ENCODE assay signal across 9 mouse cellular contexts in the genomic region with DNA sequence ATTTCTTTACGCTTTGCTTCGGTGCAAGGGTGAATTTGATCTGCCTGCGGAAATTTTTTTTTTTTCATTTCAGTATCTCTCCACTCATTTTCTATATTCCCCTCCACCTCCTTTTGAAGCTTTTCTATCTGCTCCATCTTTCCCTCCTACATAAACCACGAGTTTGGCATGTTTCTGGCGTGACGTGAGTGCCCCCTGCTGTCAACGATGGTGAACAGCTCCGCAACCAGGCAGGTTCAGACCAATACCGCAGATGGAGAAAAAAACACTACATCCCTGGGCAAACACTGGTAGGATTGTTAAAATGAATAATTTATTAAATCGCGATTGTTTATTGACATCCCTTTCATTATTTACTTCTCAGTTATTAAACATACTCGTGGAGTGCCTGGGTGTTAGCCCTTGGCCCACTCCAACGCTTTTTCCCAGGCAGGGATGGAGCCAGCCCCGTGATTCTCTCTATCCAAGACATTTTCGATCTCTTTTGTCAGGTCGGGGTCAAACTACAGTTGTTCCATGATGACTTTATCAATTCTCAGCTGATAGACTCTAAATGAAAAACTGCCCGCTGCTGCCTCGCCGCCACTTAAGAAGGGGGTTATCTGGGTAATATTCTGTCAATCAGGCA. TPM values are rescaled to one million over a fixed set of nuclear protein-coding genes. Genes with fewer than 3 reads are reported as not detected.
DNase-seq lines count a peak whose midpoint lies in the region; ATAC-seq lines count a peak whose summit lies in the region.
"Had no signal": no experiment of that assay in that cellular context is flagged by ENCODE, and none has a peak within 500 bp of the region (broad histone marks: within the 10 kb centered on the region; RNA-seq: fewer than 3 reads in every experiment).

No protein-coding gene starts in this region.

- no peaks in the 10 kb centered on the region for H3K9me3 ChIP-seq in kidney, embryonic 16.5 days (ENCODE audit: low read length)
- no peaks in the 10 kb centered on the region for H3K9me3 ChIP-seq in liver, embryonic 11.5 days (ENCODE audit: control insufficient read depth, low read length)
- no peaks in the 10 kb centered on the region for H3K9me3 ChIP-seq in neural tube, embryonic 12.5 days
- no peaks in the 10 kb centered on the region for H3K9me3 ChIP-seq in stomach, embryonic 16.5 days (replicated peaks; ENCODE audit: control insufficient read depth, low read length)
- H3K9me3 ChIP-seq: embryonic facial prominence, embryonic 12.5 days had no signal

- H3K27ac ChIP-seq in kidney, embryonic 16.5 days (ENCODE audit: low read length), result no peak overlapping the region
- H3K27ac ChIP-seq in liver, embryonic 11.5 days (ENCODE audit: low read depth, low read length), result no peak overlapping the region
- H3K27ac ChIP-seq in neural tube, embryonic 12.5 days, result no peak overlapping the region
- no peak overlapping the region for H3K27ac ChIP-seq in stomach, embryonic 16.5 days (ENCODE audit: low read length)

- peak; percentile 96 for ATAC-seq in granulocyte monocyte progenitor cell, adult 5-6 weeks (replicated peaks; ENCODE audit: poor library complexity, severe bottlenecking)
- ATAC-seq in kidney, embryonic 16.5 days (ENCODE audit: low FRiP score, low TSS enrichment), result peak; percentile 65; the same call in 1 of the 2 replicates
- ATAC-seq in liver, embryonic 11.5 days (replicated peaks; ENCODE audit: low FRiP score), result peak; percentile 63; the same call in 1 of the 2 replicates
- ATAC-seq in neural tube, embryonic 12.5 days (ENCODE audit: low FRiP score, low read depth), result peak; percentile 77
- ATAC-seq in stomach, embryonic 16.5 days (ENCODE audit: insufficient read depth, low FRiP score), result peak; percentile 58; the same call in 1 of the 2 replicates

- H3K27me3 ChIP-seq in kidney, embryonic 16.5 days (ENCODE audit: insufficient read depth, low read length), result no peaks in the 10 kb centered on the region
- no peaks in the 10 kb centered on the region for H3K27me3 ChIP-seq in liver, embryonic 11.5 days (replicated peaks; ENCODE audit: control insufficient read depth, insufficient read depth, low read length)
- no peaks in the 10 kb centered on the region for H3K27me3 ChIP-seq in neural tube, embryonic 12.5 days (replicated peaks)
- H3K27me3 ChIP-seq in stomach, embryonic 16.5 days (ENCODE audit: control insufficient read depth, insufficient read depth, low read length), result no peaks in the 10 kb centered on the region
- H3K27me3 ChIP-seq: embryonic facial prominence, embryonic 12.5 days had no signal

- no peak overlapping the region for H3K4me2 ChIP-seq in kidney, embryonic 16.5 days (replicated peaks; ENCODE audit: low read depth, low read length)
- no peak overlapping the region for H3K4me2 ChIP-seq in liver, embryonic 11.5 days
- no peak overlapping the region for H3K4me2 ChIP-seq in neural tube, embryonic 12.5 days (replicated peaks)
- H3K4me2 ChIP-seq in stomach, embryonic 16.5 days (ENCODE audit: low read depth, low read length), result no peak overlapping the region
- H3K4me2 ChIP-seq: embryonic facial prominence, embryonic 12.5 days had no signal

- no peak overlapping the region for H3K9ac ChIP-seq in kidney, embryonic 16.5 days (replicated peaks; ENCODE audit: low read length)
- no peak overlapping the region for H3K9ac ChIP-seq in liver, embryonic 11.5 days (ENCODE audit: low read depth, low read length)
- no peak overlapping the region for H3K9ac ChIP-seq in neural tube, embryonic 12.5 days
- no peak overlapping the region for H3K9ac ChIP-seq in stomach, embryonic 16.5 days (ENCODE audit: low read length)
- H3K9ac ChIP-seq: embryonic facial prominence, embryonic 12.5 days had no signal

- no peaks in the 10 kb centered on the region for H3K36me3 ChIP-seq in kidney, embryonic 16.5 days (ENCODE audit: insufficient read depth, low read length)
- no peaks in the 10 kb centered on the region for H3K36me3 ChIP-seq in liver, embryonic 11.5 days (ENCODE audit: control insufficient read depth, insufficient read depth, low read length)
- H3K36me3 ChIP-seq in neural tube, embryonic 12.5 days, result no peaks in the 10 kb centered on the region
- H3K36me3 ChIP-seq in stomach, embryonic 16.5 days (ENCODE audit: control insufficient read depth, insufficient read depth, low read length), result no peaks in the 10 kb centered on the region
- H3K36me3 ChIP-seq: embryonic facial prominence, embryonic 12.5 days had no signal

- WGBS in kidney, embryonic 16.5 days, result 31% methylated on average over 19 of the region's 19 CpGs
- 27% methylated on average over 19 of the region's 19 CpGs for WGBS in liver, embryonic 11.5 days
- 33% methylated on average over 19 of the region's 19 CpGs for WGBS in neural tube, embryonic 12.5 days
- 24% methylated on average over 19 of the region's 19 CpGs for WGBS in stomach, embryonic 16.5 days

- peak; percentile 65 for DNase-seq in A20 (ENCODE audit: low read depth, low spot score)
- peak; percentile 90 for DNase-seq in adrenal gland, postnatal 10 days
- DNase-seq in embryo, embryonic 11.5 days (ENCODE audit: low read depth, low spot score), result peak; percentile 66
- DNase-seq in liver, embryonic 11.5 days (ENCODE audit: low spot score), result peak; percentile 72

- H3K4me1 ChIP-seq in kidney, embryonic 16.5 days (ENCODE audit: insufficient read depth, low read length), result no peaks in the 10 kb centered on the region
- no peaks in the 10 kb centered on the region for H3K4me1 ChIP-seq in liver, embryonic 11.5 days (replicated peaks; ENCODE audit: control insufficient read depth, insufficient read depth, low read length)
- H3K4me1 ChIP-seq in neural tube, embryonic 12.5 days, result 0 out of 2 replicates have a peak, but pooled peaks cover 13% of the 10 kb centered on the region
- H3K4me1 ChIP-seq in stomach, embryonic 16.5 days (ENCODE audit: control insufficient read depth, insufficient read depth, low read length), result 0 out of 2 replicates have a peak, but pooled peaks cover 4% of the 10 kb centered on the region

- H3K4me3 ChIP-seq in kidney, embryonic 16.5 days (ENCODE audit: low read length), result no peak overlapping the region
- H3K4me3 ChIP-seq in liver, embryonic 11.5 days (ENCODE audit: low read depth, low read length), result no peak overlapping the region
- H3K4me3 ChIP-seq in neural tube, embryonic 12.5 days, result no peak overlapping the region
- no peak overlapping the region for H3K4me3 ChIP-seq in stomach, embryonic 16.5 days (replicated peaks; ENCODE audit: low read length)
- H3K4me3 ChIP-seq: embryonic facial prominence, embryonic 12.5 days had no signal

RNA-seq across cellular contexts. Expression of gene Noct, which starts 53.9 kb away (rescaled TPM):
- 10 to 100 TPM; 24.7 to 60.6 TPM for total RNA-seq in adrenal gland, postnatal 10 days (2021)
- 13.9 and 24.0 TPM in 2 replicates for total RNA-seq in granulocyte monocyte progenitor cell, adult 5-6 weeks (2014; fragmentation: Nextera tagmentation)
- total RNA-seq in granulocyte monocyte progenitor cell, adult 5-6 weeks (2017), result 7.0 and 9.5 TPM in 2 replicates
- 7.2 and 7.9 TPM in 2 replicates for polyA plus RNA-seq in kidney, embryonic 16.5 days (2015; fragmentation: Nextera tagmentation; extraction: Ambion mirVana)
- 29.0 and 30.7 TPM in 2 replicates for polyA plus RNA-seq in liver, embryonic 11.5 days (2014; fragmentation: Nextera tagmentation; extraction: Ambion mirVana)
- 18.9 and 20.3 TPM in 2 replicates for polyA plus RNA-seq in neural tube, embryonic 12.5 days (2016; fragmentation: Nextera tagmentation; extraction: Ambion mirVana)
- 5.7 and 6.3 TPM in 2 replicates for polyA plus RNA-seq in stomach, embryonic 16.5 days (2015; fragmentation: Nextera tagmentation; extraction: Ambion mirVana)
